8 mouse cellular contexts compared by ENCODE assay signal in the genomic region with DNA sequence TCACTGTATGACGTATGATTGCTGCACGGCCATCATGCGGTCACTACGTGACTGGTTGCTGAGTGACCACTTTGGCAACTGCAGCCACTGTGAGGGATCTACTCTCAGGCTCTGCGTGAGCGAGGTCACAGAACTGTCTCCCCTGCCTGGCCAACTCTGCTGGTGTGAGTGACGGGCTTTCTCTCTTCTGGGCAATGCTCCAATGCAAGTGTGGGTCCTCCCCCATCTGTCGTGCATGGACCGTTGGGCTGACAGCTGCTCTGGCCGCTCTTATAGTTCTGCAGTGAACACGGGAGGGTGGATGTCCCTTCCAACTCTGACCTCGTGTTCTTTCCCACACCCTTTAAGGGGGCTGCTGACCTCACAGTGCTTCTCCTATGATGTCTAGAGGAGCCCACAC. TPM values are rescaled to one million over a fixed set of nuclear protein-coding genes. Genes with fewer than 3 reads are reported as not detected.
A peak's percentile ranks its signal among the peaks of the same experiment; 100 is the strongest.
DNase-seq lines count a peak whose midpoint lies in the region; ATAC-seq lines count a peak whose summit lies in the region.

No protein-coding gene starts in this region.

- H3K4me3 ChIP-seq in heart, embryonic 11.5 days (ENCODE audit: low read depth, low read length) = no peak overlapping the region
- no peak overlapping the region for H3K4me3 ChIP-seq in midbrain, embryonic 14.5 days (replicated peaks; ENCODE audit: low read depth, low read length)

- H3K27ac ChIP-seq in heart, embryonic 11.5 days (ENCODE audit: low read depth, low read length) = peak overlapping the region; percentile 62
- H3K27ac ChIP-seq in midbrain, embryonic 14.5 days (replicated peaks; ENCODE audit: low read depth, low read length) = peak overlapping the region; percentile 26; the same call in 1 of the 2 replicates

- H3K4me2 ChIP-seq in heart, embryonic 11.5 days = no peak overlapping the region; the same call in 1 of the 2 replicates
- no peak overlapping the region for H3K4me2 ChIP-seq in midbrain, embryonic 14.5 days (ENCODE audit: low read length)

- WGBS in heart, embryonic 11.5 days (ENCODE audit: insufficient replicate concordance) = 54% methylated on average over 12 of the region's 12 CpGs
- 61% methylated on average over 12 of the region's 12 CpGs for WGBS in midbrain, embryonic 14.5 days

- ATAC-seq in heart, embryonic 11.5 days (replicated peaks; ENCODE audit: insufficient number of reproducible peaks, low FRiP score, low TSS enrichment) = no peak
- ATAC-seq in midbrain, embryonic 14.5 days (ENCODE audit: low FRiP score, low TSS enrichment) = no peak

- no peaks in the 10 kb centered on the region for H3K27me3 ChIP-seq in heart, embryonic 11.5 days (ENCODE audit: control insufficient read depth, insufficient read depth, low read length)
- no peaks in the 10 kb centered on the region for H3K27me3 ChIP-seq in midbrain, embryonic 14.5 days (ENCODE audit: control insufficient read depth, insufficient read depth, low read length)

- no peaks in the 10 kb centered on the region for H3K9me3 ChIP-seq in heart, embryonic 11.5 days (replicated peaks; ENCODE audit: control insufficient read depth, low read length)
- H3K9me3 ChIP-seq in midbrain, embryonic 14.5 days (ENCODE audit: control insufficient read depth, low read length) = no peaks in the 10 kb centered on the region

- no peaks in the 10 kb centered on the region for H3K36me3 ChIP-seq in heart, embryonic 11.5 days (ENCODE audit: control insufficient read depth, insufficient read depth, low read length)
- H3K36me3 ChIP-seq in midbrain, embryonic 14.5 days (ENCODE audit: control insufficient read depth, insufficient read depth, low read length) = no peaks in the 10 kb centered on the region

- 0 out of 2 replicates have a peak overlapping the region, but pooled peaks have one; percentile 12 for H3K9ac ChIP-seq in heart, embryonic 11.5 days (ENCODE audit: low read depth, low read length)
- H3K9ac ChIP-seq in midbrain, embryonic 14.5 days (replicated peaks; ENCODE audit: low read length) = no peak overlapping the region

- peaks cover 46% of the 10 kb centered on the region for H3K4me1 ChIP-seq in heart, embryonic 11.5 days (ENCODE audit: control insufficient read depth, insufficient read depth, low read length)
- peaks cover 2% of the 10 kb centered on the region; the same call in 1 of the 2 replicates for H3K4me1 ChIP-seq in midbrain, embryonic 14.5 days (ENCODE audit: control insufficient read depth, insufficient read depth, low read length)

- peak; percentile 85 to 88 for DNase-seq in cerebellum, postnatal 10 days
- no peak for DNase-seq in cerebellum, postnatal 36 days
- DNase-seq in MN1 (ENCODE audit: low spot score) = peak; percentile 56
- peak; percentile 77 for DNase-seq in kidney, postnatal 10 days
- DNase-seq in midbrain, embryonic 14.5 days = peak; percentile 62
- DNase-seq in urinary bladder, postnatal 14 days (ENCODE audit: low spot score) = no peak
- DNase-seq in cerebellum, postnatal 25 days = no peak

RNA-seq across cellular contexts. Expression of a gene that starts 6.4 kb away (rescaled TPM):
- polyA plus RNA-seq in heart, embryonic 11.5 days (2014; fragmentation: Nextera tagmentation; extraction: Ambion mirVana) = 145 and 157 TPM in 2 replicates
- 36.7 and 51.1 TPM in 2 replicates for polyA plus RNA-seq in midbrain, embryonic 14.5 days (2014; fragmentation: Nextera tagmentation; extraction: Ambion mirVana)

RNA-seq across cellular contexts. Expression of a gene that starts 13.0 kb away (rescaled TPM):
- polyA plus RNA-seq in heart, embryonic 11.5 days (2014; fragmentation: Nextera tagmentation; extraction: Ambion mirVana) = not detected in 2 replicates
- not detected in 2 replicates for polyA plus RNA-seq in midbrain, embryonic 14.5 days (2014; fragmentation: Nextera tagmentation; extraction: Ambion mirVana)

RNA-seq across cellular contexts. Expression of a gene that starts 30.8 kb away (rescaled TPM):
- 15.7 and 20.6 TPM in 2 replicates for polyA plus RNA-seq in heart, embryonic 11.5 days (2014; fragmentation: Nextera tagmentation; extraction: Ambion mirVana)
- polyA plus RNA-seq in midbrain, embryonic 14.5 days (2014; fragmentation: Nextera tagmentation; extraction: Ambion mirVana) = 1.8 and 3.8 TPM in 2 replicates

RNA-seq across cellular contexts. Expression of a gene that starts 54.9 kb away (rescaled TPM):
- 13.4 and 14.9 TPM in 2 replicates for polyA plus RNA-seq in heart, embryonic 11.5 days (2014; fragmentation: Nextera tagmentation; extraction: Ambion mirVana)
- 123 and 160 TPM in 2 replicates for polyA plus RNA-seq in midbrain, embryonic 14.5 days (2014; fragmentation: Nextera tagmentation; extraction: Ambion mirVana)

RNA-seq across cellular contexts. Expression of a gene that starts 56.9 kb away (rescaled TPM):
- 20.9 and 23.5 TPM in 2 replicates for polyA plus RNA-seq in heart, embryonic 11.5 days (2014; fragmentation: Nextera tagmentation; extraction: Ambion mirVana)
- 22.0 and 33.9 TPM in 2 replicates for polyA plus RNA-seq in midbrain, embryonic 14.5 days (2014; fragmentation: Nextera tagmentation; extraction: Ambion mirVana)

Comparison
In these comparisons a context has a peak if more than half of its experiments do, and no peak if none do; other contexts are left out.
1. DNase-seq: peak in cerebellum, postnatal 10 days (2 of 2), MN1 (single experiment), kidney, postnatal 10 days (single experiment) and midbrain, embryonic 14.5 days (single experiment); none in cerebellum, postnatal 36 days (0 of 2), urinary bladder, postnatal 14 days (single experiment) and cerebellum, postnatal 25 days (0 of 2).